In the genomic region with DNA sequence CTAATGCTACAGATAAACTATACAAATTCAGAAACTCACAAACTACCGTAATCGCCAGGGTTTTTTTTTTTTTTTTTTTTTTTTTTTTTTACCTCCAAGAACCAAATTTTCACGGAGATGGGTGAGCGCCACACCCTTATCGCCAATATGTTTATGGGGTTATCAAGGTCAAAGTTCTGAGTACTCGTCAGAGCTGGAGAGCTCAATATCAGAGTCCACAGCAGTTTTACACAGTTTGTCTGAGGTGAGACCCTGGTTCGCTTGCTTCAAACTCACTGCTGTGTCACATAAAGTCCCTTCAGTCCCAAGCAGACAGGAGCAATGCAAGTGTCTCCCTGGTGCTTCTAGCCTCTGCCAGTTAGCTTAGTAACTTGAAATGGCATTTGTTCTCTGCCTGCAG, we compare ENCODE assay signal across 18 mouse cellular contexts.
A peak's percentile ranks its signal among the peaks of the same experiment; 100 is the strongest.
DNase-seq lines count a peak whose midpoint lies in the region; ATAC-seq and TF ChIP-seq lines count a peak whose summit lies in the region.
"Had no signal": no experiment of that assay in that cellular context is flagged by ENCODE, and none has a peak within 500 bp of the region (broad histone marks: within the 10 kb centered on the region; RNA-seq: fewer than 3 reads in every experiment).

No protein-coding gene starts in this region.

- H3K4me1 ChIP-seq in intestine, postnatal 0 days (replicated peaks; ENCODE audit: control insufficient read depth, insufficient read depth, low read length): no peaks in the 10 kb centered on the region
- H3K4me1 ChIP-seq in liver, embryonic 11.5 days (replicated peaks; ENCODE audit: control insufficient read depth, insufficient read depth, low read length): no peaks in the 10 kb centered on the region
- H3K4me1 ChIP-seq: hindbrain, embryonic 15.5 days had no signal

- DNase-seq in induced T-regulatory cell, adult 2 months (ENCODE audit: low read depth): peak; percentile 9
- DNase-seq in liver, embryonic 11.5 days (ENCODE audit: low spot score): no peak
- DNase-seq in spleen, postnatal 4 days (ENCODE audit: low spot score in 2 of 2): no peak
- no peak for DNase-seq in adrenal gland, postnatal 4 days (ENCODE audit: low spot score in 2 of 2)
- DNase-seq: adrenal gland, adult 8-10 months; cerebellum, adult 11-12 months; cerebellum, adult 9-10 months; cerebellum, postnatal 25 days; forebrain, postnatal 0 days; gastrocnemius, postnatal 25 days; heart, adult 11 months; heart, postnatal 36 days had no signal

- WGBS in intestine, postnatal 0 days: 45% methylated on average over 7 of the region's 7 CpGs
- 83% methylated on average over 7 of the region's 7 CpGs for WGBS in liver, embryonic 11.5 days

- no peak overlapping the region for H3K4me3 ChIP-seq in intestine, postnatal 0 days (ENCODE audit: low read depth, low read length)
- H3K4me3 ChIP-seq in liver, embryonic 11.5 days (ENCODE audit: low read depth, low read length): no peak overlapping the region
- H3K4me3 ChIP-seq: embryonic facial prominence, embryonic 15.5 days; forebrain, embryonic 13.5 days; heart, embryonic 13.5 days; hindbrain, embryonic 15.5 days had no signal

- no peak overlapping the region for H3K9ac ChIP-seq in intestine, postnatal 0 days (ENCODE audit: low read depth, low read length)
- H3K9ac ChIP-seq in liver, embryonic 11.5 days (ENCODE audit: low read depth, low read length): no peak overlapping the region
- H3K9ac ChIP-seq: embryonic facial prominence, embryonic 15.5 days; forebrain, embryonic 13.5 days; forebrain, postnatal 0 days; heart, embryonic 13.5 days; hindbrain, embryonic 15.5 days had no signal

- TF ChIP-seq CTCF in intestine, postnatal 0 days (IDR thresholded peaks at IDR 0.05; ENCODE audit: low read depth): no peak

- ATAC-seq in erythroblast, adult 5-6 weeks (replicated peaks; ENCODE audit: low FRiP score, poor library complexity, severe bottlenecking): peak; percentile 64
- peak; percentile 69; the same call in 1 of the 2 replicates for ATAC-seq in intestine, postnatal 0 days
- no peak for ATAC-seq in liver, embryonic 11.5 days (replicated peaks; ENCODE audit: low FRiP score)
- ATAC-seq: forebrain, embryonic 13.5 days; forebrain, postnatal 0 days had no signal

- H3K9me3 ChIP-seq in intestine, postnatal 0 days (ENCODE audit: control insufficient read depth): no peaks in the 10 kb centered on the region
- H3K9me3 ChIP-seq in liver, embryonic 11.5 days (ENCODE audit: control insufficient read depth, low read length): no peaks in the 10 kb centered on the region
- H3K9me3 ChIP-seq: embryonic facial prominence, embryonic 15.5 days; forebrain, embryonic 13.5 days; heart, embryonic 13.5 days; hindbrain, embryonic 15.5 days had no signal

- no peak overlapping the region for H3K27ac ChIP-seq in intestine, postnatal 0 days (ENCODE audit: low read depth, low read length)
- no peak overlapping the region for H3K27ac ChIP-seq in liver, embryonic 11.5 days (ENCODE audit: low read depth, low read length)
- H3K27ac ChIP-seq: forebrain, embryonic 13.5 days; heart, embryonic 13.5 days; hindbrain, embryonic 15.5 days had no signal

- H3K27me3 ChIP-seq in intestine, postnatal 0 days (replicated peaks; ENCODE audit: control insufficient read depth, insufficient read depth, low read length): no peaks in the 10 kb centered on the region
- H3K27me3 ChIP-seq in liver, embryonic 11.5 days (replicated peaks; ENCODE audit: control insufficient read depth, insufficient read depth, low read length): no peaks in the 10 kb centered on the region
- H3K27me3 ChIP-seq: embryonic facial prominence, embryonic 15.5 days; forebrain, embryonic 13.5 days; heart, embryonic 13.5 days; hindbrain, embryonic 15.5 days had no signal

- H3K4me2 ChIP-seq in intestine, postnatal 0 days (replicated peaks; ENCODE audit: low read depth): no peak overlapping the region
- no peak overlapping the region for H3K4me2 ChIP-seq in liver, embryonic 11.5 days
- H3K4me2 ChIP-seq: embryonic facial prominence, embryonic 15.5 days; forebrain, embryonic 13.5 days; heart, embryonic 13.5 days; hindbrain, embryonic 15.5 days had no signal

- no peaks in the 10 kb centered on the region for H3K36me3 ChIP-seq in intestine, postnatal 0 days (ENCODE audit: control insufficient read depth, insufficient read depth)
- H3K36me3 ChIP-seq in liver, embryonic 11.5 days (ENCODE audit: control insufficient read depth, insufficient read depth, low read length): no peaks in the 10 kb centered on the region
- H3K36me3 ChIP-seq: embryonic facial prominence, embryonic 15.5 days; heart, embryonic 13.5 days; hindbrain, embryonic 15.5 days had no signal
